Comparison of ENCODE assay signal across 23 mouse cellular contexts in genomic region chr14:38152843-38153242, GRCm38 (mm10).
"Had no signal": no experiment of that assay in that cellular context is flagged by ENCODE, and none has a peak within 500 bp of the region (broad histone marks: within the 10 kb centered on the region; RNA-seq: fewer than 3 reads in every experiment).

No protein-coding gene starts in this region.

- DNase-seq: gastrocnemius, postnatal 25 days; heart, adult 18-20 months; heart, postnatal 10 days; heart, postnatal 4 days; kidney, adult 18-20 months; kidney, adult 8-10 months; kidney, postnatal 14 days; kidney, postnatal 36 days; left cerebral cortex, postnatal 4 days had no signal

- H3K4me3 ChIP-seq: heart, embryonic 10.5 days; heart, embryonic 12.5 days; hindbrain, embryonic 10.5 days; hindbrain, embryonic 12.5 days; intestine, embryonic 15.5 days; limb, embryonic 13.5 days; limb, embryonic 15.5 days; liver, embryonic 12.5 days had no signal

- ATAC-seq: forebrain, embryonic 16.5 days; hindbrain, embryonic 16.5 days; inflammation-experienced regulatory T-cells, adult 6 months; intestine, embryonic 15.5 days; intestine, postnatal 0 days; liver, embryonic 12.5 days had no signal

- H3K27ac ChIP-seq: heart, embryonic 10.5 days; hindbrain, embryonic 10.5 days; hindbrain, embryonic 12.5 days; hindbrain, embryonic 14.5 days; intestine, embryonic 15.5 days; limb, embryonic 13.5 days; limb, embryonic 15.5 days; liver, embryonic 12.5 days; liver, embryonic 14.5 days had no signal
